Mouse (Mus musculus): Measurements from ENCODE around the gene Cmtm5. TPM values are rescaled to one million over a fixed set of nuclear protein-coding genes. Genes with fewer than 3 reads are reported as not detected.
A peak's percentile ranks its signal among the peaks of the same experiment; 100 is the strongest.

Gene Cmtm5
- 3.6 and 4.6 TPM in 2 replicates for polyA plus RNA-seq (2015; fragmentation: Nextera tagmentation; extraction: Ambion mirVana)

GRCm38 (mm10) chr14:54935904-54936830 is at the start of gene Cmtm5:
Cmtm5 (plus strand) TSS chr14:54936261.
- Histone ChIP-seq H3K9ac (no peak within 1 kb of the TSS), H3K4me1 (peaks cover 7% of the 10 kb centered on the region; the same call in 1 of the 2 replicates), H3K4me2 (no peak within 1 kb of the TSS), H3K4me3 (replicated peaks) (no peak within 1 kb of the TSS), H3K27ac (peak within 1 kb of the TSS; percentile 40; the same call in 1 of the 2 replicates), H3K9me3 (no peaks in the 10 kb centered on the region), H3K27me3 (replicated peaks) (no peaks in the 10 kb centered on the region), H3K36me3 (no peaks in the 10 kb centered on the region)
- 30% methylated on average over 8 of the region's 8 CpGs for WGBS
- 0 out of 2 replicates have a peak, but pooled peaks have one; percentile 16 for ATAC-seq (ENCODE audit: insufficient read depth, low FRiP score, low read depth)

DNA sequence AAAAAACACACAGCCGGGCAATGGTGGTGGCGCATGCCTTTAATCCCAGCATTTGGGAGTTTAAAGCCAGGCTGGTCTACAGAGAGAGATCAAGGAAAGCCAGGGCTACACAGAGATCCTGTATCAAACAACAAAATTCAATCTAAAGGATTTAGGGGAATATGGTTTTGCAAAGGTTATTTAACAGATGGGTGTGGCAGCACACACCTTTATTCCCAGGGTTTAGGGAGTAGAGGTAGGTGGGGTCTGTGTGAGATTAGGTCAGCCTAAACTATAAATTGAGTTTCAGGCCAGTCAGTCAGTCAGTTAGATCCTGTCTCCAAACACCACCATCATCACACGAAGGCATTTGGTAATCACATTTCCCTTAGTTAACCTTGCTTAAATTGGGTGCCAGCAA is 43.9 kb upstream of the Cmtm5 start, which contains the start of gene Pabpn1:
Gene Pabpn1, plus strand, starts transcription at position 301 of the 400 bp plus-strand sequence.
- Histone ChIP-seq H3K36me3 (peaks cover 9% of the 10 kb centered on the region), H3K27ac (peak within 1 kb of the TSS; percentile 89), H3K4me1 (peaks cover 11% of the 10 kb centered on the region; the same call in 1 of the 2 replicates), H3K9me3 (no peaks in the 10 kb centered on the region), H3K4me3 (replicated peaks) (peak within 1 kb of the TSS; percentile 90), H3K27me3 (replicated peaks) (no peaks in the 10 kb centered on the region), H3K9ac (no peak within 1 kb of the TSS), H3K4me2 (peak within 1 kb of the TSS; percentile 52)
- WGBS = 87% methylated on average over 3 of the region's 3 CpGs
- ATAC-seq (ENCODE audit: insufficient read depth, low FRiP score, low read depth) = no peak

DNA sequence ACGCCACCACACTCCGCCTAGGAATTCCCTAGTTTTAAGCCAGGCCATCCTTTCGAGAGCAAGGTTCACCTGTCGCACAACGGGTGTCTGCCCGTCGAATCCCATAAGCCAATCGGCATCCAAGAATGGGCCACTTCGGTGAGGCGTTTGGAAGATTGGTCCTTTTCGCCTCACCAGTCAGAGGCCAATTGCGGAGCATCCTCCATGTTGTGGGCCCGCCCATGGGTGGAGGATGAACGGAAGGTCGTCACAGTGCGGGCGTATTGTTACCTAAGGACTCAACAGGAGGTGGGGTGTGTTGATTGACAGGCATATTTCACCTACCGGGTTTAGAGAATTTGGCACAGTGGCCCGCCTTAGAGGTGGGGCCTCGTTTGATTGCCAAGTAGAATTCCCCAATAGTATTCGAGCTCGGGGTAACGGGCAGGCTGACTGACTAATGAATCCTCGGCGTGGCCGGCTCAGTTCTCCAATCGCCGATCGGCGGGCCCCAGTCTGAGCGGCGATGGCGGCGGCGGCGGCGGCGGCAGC is 42.3 kb upstream of the Cmtm5 start:
- Histone ChIP-seq H3K4me1 (peaks cover 13% of the 10 kb centered on the region; the same call in 1 of the 2 replicates), H3K9me3 (no peaks in the 10 kb centered on the region), H3K4me2 (peak overlapping the region; percentile 52), H3K27me3 (replicated peaks) (no peaks in the 10 kb centered on the region), H3K9ac (peak overlapping the region; percentile 98), H3K36me3 (peaks cover 15% of the 10 kb centered on the region), H3K4me3 (replicated peaks) (peak overlapping the region; percentile 90), H3K27ac (peak overlapping the region; percentile 89)
- peak; percentile 99 for ATAC-seq (ENCODE audit: insufficient read depth, low FRiP score, low read depth)
- under 1% methylated on average over 38 of the region's 38 CpGs for WGBS

DNA sequence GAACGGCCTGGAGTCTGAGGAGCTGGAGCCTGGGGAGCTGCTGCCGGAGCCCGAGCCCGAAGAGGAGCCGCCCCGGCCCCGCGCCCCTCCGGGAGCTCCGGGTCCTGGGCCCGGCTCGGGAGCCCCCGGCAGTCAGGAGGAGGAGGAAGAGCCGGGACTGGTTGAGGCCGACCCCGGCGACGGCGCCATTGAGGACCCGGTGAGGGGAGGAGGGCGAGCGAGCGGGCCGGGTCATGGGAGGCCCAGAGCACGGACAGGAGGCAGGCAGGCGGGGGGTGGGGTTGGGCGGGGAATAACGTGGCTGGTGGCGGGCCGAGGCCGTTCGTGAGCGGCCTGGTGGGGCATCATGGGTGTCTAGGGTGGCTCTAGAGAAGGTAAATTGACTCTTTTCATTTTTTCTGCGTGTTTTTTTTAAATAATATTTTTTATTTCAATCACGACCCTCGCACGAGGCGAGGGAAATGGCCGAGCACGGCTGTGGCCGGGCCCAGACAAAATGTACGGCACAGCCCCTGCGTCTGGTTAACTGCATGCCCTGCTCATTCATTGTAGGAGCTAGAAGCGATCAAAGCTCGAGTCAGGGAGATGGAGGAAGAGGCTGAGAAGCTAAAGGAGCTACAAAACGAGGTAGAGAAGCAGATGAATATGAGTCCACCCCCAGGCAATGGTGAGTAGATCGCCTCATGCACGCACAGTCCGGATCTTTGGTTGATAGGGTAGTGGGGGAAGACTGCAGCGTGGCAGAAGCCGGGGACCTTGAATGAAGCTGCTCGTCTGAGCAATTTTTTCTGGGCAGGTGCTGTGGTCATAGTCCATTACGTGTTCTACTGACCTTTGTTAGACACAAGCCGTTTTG is 41.5 kb upstream of the Cmtm5 start:
- WGBS = under 1% methylated on average over 45 of the region's 54 CpGs
- ATAC-seq (ENCODE audit: insufficient read depth, low FRiP score, low read depth) = peak; percentile 47
- peak overlapping the region; percentile 90 for H3K4me3 ChIP-seq (replicated peaks)

DNA sequence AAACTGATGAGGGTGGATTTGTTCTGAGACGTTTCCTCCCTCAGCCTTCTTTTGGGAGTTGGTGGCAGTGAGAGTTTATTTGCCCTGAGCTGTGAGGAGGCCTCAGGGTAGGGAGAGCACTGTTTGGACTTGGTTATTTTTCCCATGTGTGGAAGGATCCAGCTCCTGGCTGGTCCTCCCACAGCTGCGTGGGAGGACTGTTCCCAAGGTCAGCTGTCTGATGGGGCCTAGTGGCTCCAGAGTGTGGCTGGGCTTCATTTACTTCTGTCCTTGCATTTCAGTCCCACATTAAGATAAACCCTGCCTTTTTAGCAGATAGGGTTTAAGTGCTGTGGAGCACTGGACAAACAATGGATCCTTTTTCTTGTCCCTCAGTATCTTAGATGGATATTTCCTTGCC is 38.6 kb upstream of the Cmtm5 start:
- H3K4me2 ChIP-seq = no peak overlapping the region
- peak overlapping the region; percentile 35; the same call in 1 of the 2 replicates for H3K27ac ChIP-seq
- WGBS = 44% methylated on average over 2 of the region's 2 CpGs
- peaks cover 15% of the 10 kb centered on the region for H3K36me3 ChIP-seq
- H3K4me3 ChIP-seq (replicated peaks) = no peak overlapping the region
- H3K4me1 ChIP-seq = peaks cover 13% of the 10 kb centered on the region; the same call in 1 of the 2 replicates
- H3K9ac ChIP-seq = no peak overlapping the region
- ATAC-seq (ENCODE audit: insufficient read depth, low FRiP score, low read depth) = no peak
- no peaks in the 10 kb centered on the region for H3K27me3 ChIP-seq (replicated peaks)
- H3K9me3 ChIP-seq = no peaks in the 10 kb centered on the region

More for the DNA sequence above, 41.5 kb upstream of the Cmtm5 start:
- Histone ChIP-seq H3K36me3 (peaks cover 15% of the 10 kb centered on the region), H3K4me1 (peaks cover 13% of the 10 kb centered on the region; the same call in 1 of the 2 replicates), H3K27ac (peak overlapping the region; percentile 89), H3K27me3 (replicated peaks) (no peaks in the 10 kb centered on the region), H3K9me3 (no peaks in the 10 kb centered on the region), H3K4me2 (peak overlapping the region; percentile 75), H3K9ac (peak overlapping the region; percentile 98)

- H3K9ac ChIP-seq = no peak overlapping the region
- no peaks in the 10 kb centered on the region for H3K27me3 ChIP-seq (replicated peaks)
- H3K9me3 ChIP-seq = no peaks in the 10 kb centered on the region
- 0 out of 2 replicates have a peak, but pooled peaks have one; percentile 36 for ATAC-seq (ENCODE audit: insufficient read depth, low FRiP score, low read depth)
- peaks cover 10% of the 10 kb centered on the region; the same call in 1 of the 2 replicates for H3K4me1 ChIP-seq
- H3K36me3 ChIP-seq = peaks cover 21% of the 10 kb centered on the region
- no peak overlapping the region for H3K4me2 ChIP-seq
- whole genome bisulfite sequencing = 0% methylated on average over 3 of the region's 3 CpGs
- no peak overlapping the region for H3K4me3 ChIP-seq (replicated peaks)
- H3K27ac ChIP-seq = peak overlapping the region; percentile 44; the same call in 1 of the 2 replicates
Measured at GRCm38 (mm10) chr14:54900383-54900782, 35.7 kb upstream of the Cmtm5 start.

DNA sequence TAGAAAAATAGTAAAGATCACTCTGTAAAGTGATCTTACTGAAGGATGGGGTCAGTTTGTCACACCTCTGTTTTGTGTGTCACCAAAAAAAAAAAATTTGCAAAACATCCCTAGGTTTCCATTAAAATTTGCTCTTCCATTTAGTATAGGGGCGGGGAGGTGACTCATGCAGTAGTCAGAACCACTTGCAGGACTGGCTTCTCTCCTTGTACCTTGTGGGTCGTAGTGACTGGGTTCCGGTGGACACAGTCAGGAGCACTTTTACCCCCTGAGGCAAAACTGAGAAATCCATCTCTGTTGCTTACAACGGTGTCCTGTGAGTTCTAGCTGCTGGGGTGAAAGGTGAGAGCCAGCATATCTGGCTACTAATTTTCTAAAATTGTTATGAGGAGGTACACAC is 32.4 kb upstream of the Cmtm5 start:
- Histone ChIP-seq H3K36me3 (peaks cover 21% of the 10 kb centered on the region; the same call in 1 of the 2 replicates), H3K27ac (no peak overlapping the region), H3K27me3 (replicated peaks) (no peaks in the 10 kb centered on the region), H3K4me2 (no peak overlapping the region), H3K4me3 (replicated peaks) (no peak overlapping the region), H3K9me3 (no peaks in the 10 kb centered on the region), H3K4me1 (no peaks in the 10 kb centered on the region), H3K9ac (no peak overlapping the region)
- ATAC-seq (ENCODE audit: insufficient read depth, low FRiP score, low read depth) = no peak
- WGBS = 88% methylated on average over 4 of the region's 4 CpGs

- no peak for ATAC-seq (ENCODE audit: insufficient read depth, low FRiP score, low read depth)
- H3K4me3 ChIP-seq (replicated peaks) = no peak overlapping the region
- H3K27ac ChIP-seq = no peak overlapping the region
- peaks cover 27% of the 10 kb centered on the region; the same call in 1 of the 2 replicates for H3K36me3 ChIP-seq
- no peaks in the 10 kb centered on the region for H3K9me3 ChIP-seq
- WGBS = 74% methylated on average over 7 of the region's 7 CpGs
- no peak overlapping the region for H3K9ac ChIP-seq
- H3K4me1 ChIP-seq = peaks cover 3% of the 10 kb centered on the region; the same call in 1 of the 2 replicates
- H3K27me3 ChIP-seq (replicated peaks) = no peaks in the 10 kb centered on the region
- no peak overlapping the region for H3K4me2 ChIP-seq
Measured at GRCm38 (mm10) chr14:54908682-54909081, 27.4 kb upstream of the Cmtm5 start.

GRCm38 (mm10) chr14:54912109-54912850 is 23.8 kb upstream of the Cmtm5 start:
- Histone ChIP-seq H3K4me3 (replicated peaks) (peak overlapping the region; percentile 93), H3K27ac (peak overlapping the region; percentile 82), H3K9me3 (no peaks in the 10 kb centered on the region), H3K27me3 (replicated peaks) (no peaks in the 10 kb centered on the region), H3K36me3 (peaks cover 30% of the 10 kb centered on the region), H3K9ac (peak overlapping the region; percentile 83), H3K4me2 (peak overlapping the region; percentile 94), H3K4me1 (peaks cover 3% of the 10 kb centered on the region; the same call in 1 of the 2 replicates)
- 3% methylated on average over 53 of the region's 69 CpGs for WGBS
- peak; percentile 38; the same call in 1 of the 2 replicates for ATAC-seq (ENCODE audit: insufficient read depth, low FRiP score, low read depth)

DNA sequence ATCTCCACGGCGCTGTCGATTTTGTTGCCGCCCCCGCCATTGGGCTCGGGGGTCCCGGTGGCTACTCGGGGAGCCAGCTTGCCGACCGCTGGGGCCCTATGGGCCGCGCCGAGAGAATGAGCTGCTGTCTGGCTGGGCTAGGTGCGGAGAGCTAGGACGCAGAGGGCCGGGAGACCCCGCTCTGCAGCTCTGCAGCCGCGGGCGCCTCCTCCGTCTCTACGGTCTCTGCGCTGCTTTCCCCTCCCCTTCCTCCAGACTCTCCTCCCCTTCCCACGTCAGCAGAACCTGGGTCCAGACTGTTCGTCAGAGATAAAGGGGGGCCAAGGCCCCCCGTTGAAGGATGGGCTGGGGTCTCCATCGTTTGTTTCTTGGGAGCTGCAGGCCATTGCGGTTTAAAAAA is 23.2 kb upstream of the Cmtm5 start, which contains the start of gene Slc22a17:
Gene Slc22a17, minus strand, starts transcription at position 247 of the 400 bp plus-strand sequence.
- H3K36me3 ChIP-seq = peaks cover 28% of the 10 kb centered on the region
- no peaks in the 10 kb centered on the region for H3K27me3 ChIP-seq (replicated peaks)
- H3K4me1 ChIP-seq = peaks cover 3% of the 10 kb centered on the region; the same call in 1 of the 2 replicates
- H3K27ac ChIP-seq = peak within 1 kb of the TSS; percentile 82
- H3K9ac ChIP-seq = peak within 1 kb of the TSS; percentile 83
- under 1% methylated on average over 27 of the region's 28 CpGs for WGBS
- H3K9me3 ChIP-seq = no peaks in the 10 kb centered on the region
- H3K4me3 ChIP-seq (replicated peaks) = peak within 1 kb of the TSS; percentile 93
- ATAC-seq (ENCODE audit: insufficient read depth, low FRiP score, low read depth) = peak; percentile 82
- H3K4me2 ChIP-seq = peak within 1 kb of the TSS; percentile 94
